Mouse (Mus musculus): Measurements from ENCODE around the gene Chid1.

Chid1 gene

DNA sequence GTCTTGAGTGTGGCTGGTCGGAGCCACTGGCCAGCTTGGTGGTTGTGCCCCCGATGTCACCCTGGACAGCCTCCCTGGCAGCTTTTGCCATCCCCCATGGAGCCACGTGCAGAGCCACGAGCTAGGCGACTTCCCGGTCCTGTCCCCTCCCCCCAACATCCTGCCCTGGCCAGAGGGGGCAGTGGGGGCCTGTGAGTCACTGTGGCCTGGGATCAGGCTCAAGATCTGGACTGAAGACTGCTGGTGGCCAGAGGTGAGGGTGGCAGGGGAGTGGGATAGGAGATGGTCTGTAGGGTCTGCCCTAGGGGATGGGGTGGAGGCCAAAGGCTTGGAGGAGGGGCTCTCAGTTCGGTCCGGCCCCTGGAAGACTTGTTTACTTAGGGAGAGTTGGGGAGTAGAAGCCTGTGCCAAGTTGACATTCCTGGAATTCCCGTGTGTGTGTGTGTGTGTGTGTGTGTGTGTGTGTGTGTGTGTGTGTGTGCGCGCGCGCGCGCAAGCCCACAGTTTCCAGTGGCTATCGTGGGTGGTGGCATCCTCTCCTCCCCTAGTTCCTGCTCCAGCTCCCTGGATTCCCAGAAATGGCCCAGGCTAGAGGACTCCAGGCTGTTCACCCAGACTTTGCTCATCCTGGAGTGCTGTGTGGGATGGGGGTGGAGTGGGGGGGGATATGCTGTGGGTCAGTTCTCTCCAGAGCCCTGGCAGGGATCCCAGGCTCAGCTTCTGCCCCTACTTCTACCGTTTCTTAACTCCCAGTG is 63.3 kb downstream of the Chid1 start:
- 3% methylated on average over 17 of the region's 17 CpGs for WGBS

DNA sequence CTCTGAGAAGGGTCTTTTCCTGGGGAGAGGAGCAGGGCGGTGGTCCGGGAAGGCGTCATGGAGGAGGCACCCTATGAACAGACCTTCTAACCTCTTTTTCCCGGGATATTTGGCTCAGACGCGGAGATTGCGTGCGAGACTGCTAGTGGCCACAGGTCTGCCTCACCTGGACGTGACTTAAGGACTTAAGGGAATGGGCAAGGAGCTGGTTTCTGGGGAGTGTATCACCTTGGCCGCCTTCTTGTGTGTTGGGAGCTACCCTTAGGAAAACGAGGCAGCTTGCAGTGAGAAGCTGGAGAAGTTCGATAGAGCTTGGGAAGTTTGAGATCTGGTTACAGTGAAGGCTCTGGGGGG is 63.9 kb downstream of the Chid1 start:
- WGBS: 3% methylated on average over 12 of the region's 12 CpGs

DNA sequence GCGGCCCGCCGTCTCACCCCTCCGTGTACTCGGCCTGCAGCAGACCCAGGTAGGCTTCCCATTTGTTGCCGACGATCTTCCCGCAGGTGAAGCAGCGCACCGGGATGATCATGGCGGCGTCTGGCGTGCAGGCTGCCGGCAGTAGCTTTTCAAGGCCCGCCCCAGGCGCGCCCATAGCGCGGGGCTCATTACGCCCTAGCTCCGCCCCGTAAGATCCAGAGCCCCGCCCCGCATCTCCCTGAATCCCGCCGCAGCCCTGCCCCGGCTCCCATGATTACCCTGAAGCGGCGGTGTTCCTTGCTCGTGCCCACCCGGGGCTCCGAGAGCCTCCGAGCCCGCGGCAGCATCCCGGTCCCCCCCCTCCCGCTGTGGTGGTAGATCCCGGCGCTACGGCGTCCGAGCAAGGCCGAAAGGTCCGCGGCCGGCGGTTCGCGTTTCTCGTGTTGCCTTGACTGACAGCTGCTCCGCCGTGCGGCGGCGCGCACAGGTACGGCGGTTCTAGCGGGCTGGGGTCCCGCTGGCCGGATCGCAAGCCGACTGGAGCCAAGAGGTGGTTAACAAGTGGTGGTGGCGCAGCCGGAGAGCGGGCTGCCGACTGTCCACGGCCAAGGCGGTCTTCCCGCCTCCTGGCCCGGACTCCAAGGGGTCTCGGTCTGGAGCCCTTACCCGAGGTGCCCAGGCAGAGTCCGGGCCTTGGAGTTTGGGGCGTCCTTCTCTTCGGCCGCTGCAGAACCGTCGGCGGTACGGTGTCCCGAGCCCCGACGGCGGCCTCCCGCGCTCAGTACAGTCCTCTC is 64.4 kb downstream of the Chid1 start, which contains the start of the genes Polr2l and Tspan4:
Gene Polr2l, minus strand, starts transcription at position 122 of the 794 bp plus-strand sequence.
Gene Tspan4, plus strand, starts transcription at position 230 of the 794 bp plus-strand sequence.
- 1% methylated on average over 87 of the region's 87 CpGs for WGBS

DNA sequence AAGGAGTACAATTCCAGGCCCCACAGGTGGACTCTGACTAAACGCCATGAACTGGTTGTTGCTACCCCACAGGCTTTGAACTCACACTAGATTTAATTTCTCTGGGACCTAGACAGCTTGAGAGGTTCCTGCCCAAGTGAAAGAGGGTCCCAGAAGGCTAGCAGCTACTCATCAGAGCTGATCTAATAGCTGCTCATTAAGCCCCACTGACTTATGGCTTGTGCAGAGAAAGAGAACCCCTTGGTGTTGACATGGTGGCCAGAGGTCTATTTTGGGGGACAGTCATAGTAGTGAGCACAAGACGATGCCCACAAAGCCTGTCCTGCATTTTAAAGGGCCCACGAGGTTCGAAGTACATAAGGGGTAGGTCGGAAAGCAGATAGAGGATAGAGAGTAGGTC is 65.5 kb downstream of the Chid1 start:
- 8% methylated on average over 5 of the region's 5 CpGs for WGBS

DNA sequence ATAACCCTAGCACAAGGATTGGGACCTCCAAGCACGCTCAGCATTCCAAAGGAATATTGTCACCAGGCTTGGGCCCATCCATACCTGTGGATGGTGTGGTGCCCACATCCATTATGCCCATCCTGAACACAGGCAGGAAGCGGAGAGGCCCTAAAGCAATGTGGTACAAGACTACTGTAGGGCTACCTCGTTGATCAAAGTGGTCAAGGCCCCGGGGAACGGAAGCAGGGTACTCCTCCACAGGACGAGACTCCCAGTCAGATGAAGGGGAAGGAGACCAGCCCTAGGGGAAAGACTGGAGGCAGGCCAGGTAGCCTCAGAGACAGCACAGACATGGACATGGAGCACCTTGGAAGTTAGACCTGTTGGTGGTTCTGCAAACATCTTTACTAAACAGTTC is 66.9 kb downstream of the Chid1 start:
- WGBS: 84% methylated on average over 6 of the region's 6 CpGs

DNA sequence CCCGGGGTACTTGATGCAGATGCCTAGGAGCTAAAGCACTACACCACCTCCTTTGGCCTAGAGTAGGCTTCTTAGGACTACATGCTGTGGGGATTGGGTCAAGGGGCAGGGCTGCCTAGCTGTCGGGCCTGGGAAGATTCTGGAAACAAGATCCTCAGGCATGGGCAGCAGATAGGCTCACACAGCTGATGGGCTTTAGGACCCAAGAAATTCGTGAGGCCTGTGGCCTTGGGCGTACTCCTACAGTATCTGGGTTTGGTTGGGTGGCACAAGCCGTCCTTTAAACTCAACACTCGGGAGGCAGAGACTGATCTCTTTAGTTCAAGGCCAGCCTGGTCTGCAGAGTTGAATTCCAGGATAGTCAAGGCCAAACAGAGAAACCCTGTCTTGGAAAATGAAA is 67.4 kb downstream of the Chid1 start:
- 80% methylated on average over 6 of the region's 6 CpGs for WGBS

DNA sequence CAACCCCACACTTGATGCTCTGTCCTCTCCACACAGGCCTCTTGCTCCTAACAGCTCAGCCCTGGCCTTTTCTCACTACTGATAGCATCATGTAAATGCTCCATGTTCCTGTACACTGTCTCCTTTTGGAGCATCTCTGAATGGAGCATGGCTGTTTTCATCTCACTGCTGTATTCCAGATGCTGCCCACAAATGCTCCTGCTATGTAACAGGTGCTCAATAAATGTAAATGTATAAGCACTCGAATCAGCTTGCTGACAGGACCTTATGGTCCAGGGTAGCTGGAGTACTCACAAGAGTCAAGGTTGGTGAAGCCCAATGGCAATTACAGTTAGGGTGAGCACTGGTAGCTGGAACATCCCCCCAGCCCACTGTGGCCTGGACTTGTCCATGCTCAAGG is 68.4 kb downstream of the Chid1 start:
- 74% methylated on average over 1 of the region's 1 CpGs for WGBS

DNA sequence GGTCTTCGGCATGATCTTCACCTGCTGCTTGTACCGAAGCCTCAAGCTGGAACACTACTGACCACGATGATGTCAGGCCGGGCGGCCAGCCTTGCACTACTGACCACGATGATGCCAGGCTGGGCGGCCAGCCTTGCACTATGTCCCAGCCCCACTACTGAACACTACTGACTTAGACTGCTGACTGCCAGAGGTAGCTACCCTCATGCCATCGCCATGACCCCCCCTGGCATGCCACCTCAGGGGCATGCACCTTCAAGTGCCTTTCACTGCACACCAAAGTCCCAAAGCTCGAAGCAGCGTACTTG is 69.1 kb downstream of the Chid1 start:
- 89% methylated on average over 10 of the region's 10 CpGs for WGBS

DNA sequence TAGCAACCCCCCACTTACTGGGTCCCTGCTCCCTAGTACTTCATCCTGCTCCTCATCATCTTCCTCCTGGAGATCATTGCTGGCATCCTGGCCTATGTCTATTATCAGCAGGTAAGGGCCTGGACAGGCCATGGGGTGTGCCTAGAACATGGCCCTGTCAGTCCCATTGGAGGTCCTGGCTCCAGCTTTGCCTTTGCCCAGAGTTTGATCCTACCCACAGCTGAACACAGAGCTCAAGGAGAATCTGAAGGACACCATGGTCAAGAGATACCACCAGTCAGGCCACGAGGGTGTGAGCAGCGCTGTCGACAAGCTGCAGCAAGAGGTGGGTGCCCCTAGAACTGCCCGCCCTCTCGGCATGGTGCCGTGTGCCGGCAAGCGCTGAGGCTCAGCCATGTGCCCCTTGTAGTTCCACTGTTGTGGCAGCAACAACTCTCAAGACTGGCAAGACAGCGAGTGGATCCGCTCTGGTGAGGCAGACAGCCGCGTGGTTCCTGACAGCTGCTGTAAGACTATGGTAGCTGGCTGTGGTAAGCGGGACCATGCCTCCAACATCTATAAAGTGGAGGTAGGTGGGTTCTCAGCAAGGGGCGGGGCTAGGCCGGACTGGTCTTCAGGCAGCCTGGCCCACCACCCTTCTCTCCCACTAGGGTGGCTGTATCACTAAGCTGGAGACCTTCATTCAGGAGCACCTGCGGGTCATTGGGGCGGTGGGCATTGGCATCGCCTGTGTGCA is 69.6 kb downstream of the Chid1 start:
- 91% methylated on average over 18 of the region's 18 CpGs for WGBS

DNA sequence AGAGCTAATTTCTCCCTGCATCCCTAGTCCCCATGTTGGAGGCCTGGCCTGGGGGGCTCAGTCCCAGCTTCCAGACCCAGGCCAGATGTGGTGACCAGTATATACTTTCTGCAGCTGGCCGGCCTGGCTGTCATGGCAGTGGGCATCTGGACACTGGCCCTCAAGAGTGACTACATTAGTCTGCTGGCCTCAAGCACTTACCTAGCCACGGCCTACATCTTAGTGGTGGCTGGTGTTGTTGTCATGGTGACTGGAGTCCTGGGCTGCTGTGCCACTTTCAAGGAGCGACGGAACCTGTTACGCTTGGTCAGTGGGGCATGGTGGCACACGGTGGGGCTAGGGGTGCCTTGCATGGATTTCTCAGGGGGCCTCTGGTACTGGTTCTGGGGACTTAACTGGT is 70.3 kb downstream of the Chid1 start:
- 75% methylated on average over 6 of the region's 6 CpGs for WGBS

DNA sequence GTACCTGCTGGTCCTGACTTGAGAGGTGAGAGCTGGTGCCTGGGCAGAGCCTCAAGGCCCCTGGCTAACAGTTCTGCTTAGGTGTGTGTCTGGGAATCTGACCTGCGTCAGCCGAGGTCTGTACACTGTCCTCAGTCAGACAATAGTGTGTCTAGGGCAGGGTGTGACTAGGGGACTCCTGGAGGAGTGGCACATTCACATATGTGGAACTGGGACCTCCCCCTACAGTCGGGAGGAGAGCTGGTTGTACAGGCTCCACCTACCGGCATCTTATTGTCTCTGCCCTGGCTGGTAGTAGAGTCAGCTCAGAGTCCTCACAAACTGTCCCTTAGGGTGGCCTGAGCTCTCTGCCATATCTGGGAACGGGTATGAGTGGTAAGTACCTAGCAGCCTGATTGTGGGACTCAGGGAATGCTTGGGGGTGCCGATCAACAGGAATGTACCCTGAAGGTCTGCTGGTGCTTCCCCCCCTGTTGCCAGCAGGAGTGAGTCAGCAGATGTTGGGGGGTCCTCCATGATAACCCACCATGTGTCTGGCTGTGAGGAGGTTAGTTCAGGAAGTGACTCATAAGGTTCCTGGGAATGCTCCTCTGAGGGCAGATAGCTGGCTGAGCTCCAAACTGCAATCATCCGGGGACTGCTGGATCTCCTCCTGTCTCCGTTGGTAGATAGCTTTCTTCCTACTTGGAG is 71.0 kb downstream of the Chid1 start:
- 8% methylated on average over 8 of the region's 8 CpGs for WGBS

DNA sequence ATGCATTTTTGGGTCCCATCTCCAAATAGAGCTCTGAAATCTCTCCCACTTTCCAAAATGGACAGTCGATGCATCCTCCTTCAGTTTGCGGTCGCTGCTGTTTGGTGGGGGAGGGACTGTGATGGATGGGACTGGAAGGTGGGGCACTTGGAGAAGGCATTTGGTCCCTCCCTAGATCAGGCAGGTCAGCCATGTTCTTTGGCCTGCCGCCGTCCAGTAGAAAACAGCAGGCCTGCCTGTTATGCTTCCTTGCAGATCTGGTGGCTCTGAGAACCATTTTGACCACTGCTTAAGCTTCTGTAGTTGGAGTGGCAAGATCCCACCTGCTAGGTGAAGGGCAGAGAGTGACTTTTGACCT is 71.5 kb downstream of the Chid1 start:
- 34% methylated on average over 5 of the region's 5 CpGs for WGBS

DNA sequence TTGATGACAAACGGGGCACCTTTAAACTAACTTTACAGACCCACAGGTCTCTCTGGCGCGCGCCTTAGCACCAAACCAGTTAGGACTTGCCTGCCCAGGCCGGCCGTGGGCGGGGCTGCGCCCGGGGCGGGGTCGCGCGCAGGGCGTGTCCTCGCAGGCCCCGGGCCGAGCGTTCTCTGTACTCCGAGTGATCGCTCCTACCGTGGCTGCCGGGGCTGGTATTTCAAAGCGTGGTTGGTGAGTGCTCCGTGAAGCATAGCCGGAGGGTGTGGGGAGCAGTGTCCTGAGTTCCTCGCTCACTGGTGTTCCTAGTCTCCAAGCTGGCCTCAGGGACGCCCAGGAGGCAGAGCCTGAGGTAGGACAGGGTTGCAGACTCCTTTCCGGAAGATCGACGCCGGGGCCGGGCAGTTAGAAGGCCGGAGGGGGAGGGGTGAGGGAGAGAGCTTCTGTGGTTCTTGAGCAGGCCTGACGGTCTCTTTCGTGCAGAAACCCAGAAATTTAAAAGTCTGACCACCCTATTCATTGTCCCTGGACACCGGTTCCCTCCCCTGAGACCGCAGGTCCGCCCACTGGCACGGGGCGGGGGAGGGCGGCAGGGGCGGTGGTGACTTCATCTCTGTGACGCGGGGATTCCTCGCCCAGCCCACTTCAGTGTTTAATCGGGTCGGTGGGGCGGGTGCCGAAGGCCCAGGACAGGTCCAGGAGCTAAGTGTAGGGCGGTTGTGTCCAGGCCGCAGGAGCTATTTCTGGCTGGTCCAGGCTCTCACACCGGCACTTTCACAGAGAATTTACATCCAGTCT is 72.2 kb downstream of the Chid1 start, which contains the start of gene Cd151:
Gene Cd151, plus strand, starts transcription at position 163 of the 801 bp plus-strand sequence.
- WGBS: 3% methylated on average over 52 of the region's 52 CpGs

DNA sequence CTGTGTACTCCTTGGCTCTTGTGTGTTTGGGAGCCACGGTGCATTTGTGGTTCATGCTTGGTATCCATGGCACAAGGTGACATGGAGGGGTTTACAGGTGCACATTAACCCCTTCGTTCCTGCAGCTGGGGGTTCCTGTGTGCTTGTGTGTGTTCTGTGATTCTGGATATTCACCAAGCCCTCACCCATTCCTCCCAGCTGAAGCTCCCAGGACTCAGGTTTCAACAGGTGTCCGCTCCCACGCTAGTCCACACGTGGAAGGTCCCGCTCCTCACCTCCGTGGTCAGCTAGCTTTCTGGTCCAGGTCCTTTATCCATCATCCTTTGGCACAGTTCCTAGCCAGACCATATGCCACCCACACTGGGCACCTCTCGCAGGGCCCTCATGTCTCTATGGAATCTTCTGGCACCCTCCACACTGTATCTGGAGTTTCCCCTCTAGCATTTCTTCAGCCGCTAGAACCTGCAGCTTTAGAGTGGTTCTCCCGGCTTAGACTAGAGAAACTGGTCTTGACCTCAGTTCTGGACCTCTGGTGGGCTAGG is 73.0 kb downstream of the Chid1 start:
- 70% methylated on average over 10 of the region's 10 CpGs for WGBS

DNA sequence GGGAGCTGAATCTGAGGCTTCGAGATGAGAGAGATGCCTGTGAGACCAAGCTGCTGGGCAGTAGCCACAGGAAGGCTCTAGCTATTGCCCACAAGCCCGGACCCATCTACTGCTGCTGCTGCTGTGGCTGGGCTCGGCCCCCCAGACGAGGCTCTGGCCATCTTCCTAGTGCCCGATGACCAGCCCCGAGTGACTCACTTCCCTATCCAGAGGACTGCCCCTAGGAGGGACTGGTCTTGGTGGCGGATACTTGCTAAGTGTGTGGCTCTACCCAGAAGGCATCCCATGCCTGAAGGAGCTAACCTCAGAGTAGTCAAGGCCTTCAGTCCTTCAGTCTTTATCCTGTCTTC is 73.6 kb downstream of the Chid1 start:
- 79% methylated on average over 7 of the region's 7 CpGs for WGBS

DNA sequence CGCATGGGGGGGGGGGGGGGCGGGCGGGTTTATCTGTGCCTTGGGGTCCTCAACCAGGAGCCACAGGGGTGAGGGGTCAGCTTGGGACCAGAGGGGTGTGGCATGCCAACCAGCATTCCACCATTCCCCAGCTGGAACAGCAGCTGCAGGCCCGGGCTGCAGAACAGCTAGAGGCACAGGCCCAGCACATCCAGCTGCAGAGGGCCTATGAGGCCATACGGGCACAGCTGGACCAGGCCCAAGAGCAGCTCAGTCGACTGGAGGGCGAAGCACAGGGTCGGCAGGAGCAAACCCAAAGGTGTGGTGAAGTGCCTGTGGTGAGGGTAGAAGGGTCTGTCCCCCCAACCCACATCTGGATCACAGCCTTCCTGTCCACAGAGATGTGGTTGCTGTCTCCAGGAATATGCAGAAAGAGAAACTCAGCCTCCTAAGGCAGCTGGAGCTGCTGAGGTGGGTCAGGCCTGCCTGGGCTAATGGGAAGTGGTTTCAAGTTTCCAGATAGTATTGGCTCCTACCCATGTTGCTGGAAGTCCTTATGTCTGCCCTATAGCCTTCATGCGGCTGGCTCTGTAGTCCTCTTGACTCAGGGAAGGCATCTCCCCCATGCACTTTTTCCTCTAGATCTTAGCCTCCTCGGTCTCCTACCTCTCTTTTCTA is 74.1 kb downstream of the Chid1 start:
- WGBS: 57% methylated on average over 10 of the region's 10 CpGs

DNA sequence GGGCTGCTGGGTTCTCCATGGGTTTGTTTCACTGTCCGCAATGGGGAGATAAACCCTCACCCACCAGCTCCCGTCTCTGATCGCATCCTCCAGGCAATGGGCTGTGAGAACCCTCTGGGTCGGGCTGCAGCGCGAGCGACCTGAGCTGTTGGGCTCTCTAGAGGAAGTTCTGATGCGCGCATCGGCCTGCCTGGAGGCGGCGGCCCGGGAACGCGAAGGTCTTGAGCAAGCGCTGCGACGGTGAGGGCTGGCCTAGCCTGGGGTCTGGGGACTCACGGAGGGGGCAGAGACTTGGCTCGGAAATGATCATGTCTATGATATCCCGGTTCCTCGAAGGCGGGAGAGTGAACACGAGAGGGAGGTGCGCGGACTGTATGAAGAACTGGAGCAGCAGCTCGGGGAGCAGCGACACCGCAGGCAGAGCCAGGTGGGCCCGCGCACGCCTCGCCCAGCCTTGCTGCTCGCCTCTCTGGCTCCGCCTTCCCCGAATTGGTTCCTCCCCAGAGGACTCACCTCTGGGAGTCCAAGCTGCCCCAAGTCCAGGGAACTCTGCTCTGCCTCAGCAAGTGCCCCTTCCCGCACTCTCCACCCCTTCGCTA is 75.0 kb downstream of the Chid1 start:
- 30% methylated on average over 38 of the region's 38 CpGs for WGBS

DNA sequence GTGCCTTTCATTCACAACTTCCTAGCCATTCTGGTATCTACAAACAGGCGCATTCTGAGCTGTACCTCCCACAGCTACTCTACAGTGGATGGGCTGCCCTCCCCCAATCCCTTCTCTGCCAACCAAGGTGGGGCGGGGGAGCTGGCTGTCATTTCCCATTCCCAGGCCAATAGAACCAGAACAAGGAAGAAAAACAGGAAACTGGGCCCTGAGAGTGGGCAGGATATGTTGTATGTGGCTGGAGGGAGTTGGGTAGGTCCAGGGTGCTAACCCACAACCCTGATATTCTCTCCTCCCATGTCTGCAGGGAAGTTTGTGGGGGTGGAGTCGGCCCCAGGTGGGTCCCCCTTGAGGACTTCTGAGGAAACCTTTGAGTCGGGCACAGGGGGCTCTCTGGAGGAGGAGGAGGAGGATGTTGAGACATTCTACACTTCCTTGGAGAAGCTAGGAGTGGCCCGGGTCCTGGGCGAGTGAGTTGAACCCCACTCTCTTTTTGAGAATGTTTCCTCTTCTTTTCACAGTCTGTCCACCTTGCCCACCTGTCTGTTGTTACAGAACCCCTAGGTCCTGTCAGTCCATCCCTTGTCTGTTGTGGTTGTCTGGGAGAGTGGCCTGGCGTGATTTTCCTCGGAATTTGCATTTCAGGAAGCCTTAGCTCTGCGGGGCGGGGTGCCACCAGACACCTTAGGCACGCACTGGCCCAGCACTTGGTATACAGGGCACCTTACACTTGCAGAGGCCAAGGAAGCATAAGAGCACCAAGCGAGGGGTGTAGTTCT is 75.6 kb downstream of the Chid1 start:
- 52% methylated on average over 12 of the region's 12 CpGs for WGBS

DNA sequence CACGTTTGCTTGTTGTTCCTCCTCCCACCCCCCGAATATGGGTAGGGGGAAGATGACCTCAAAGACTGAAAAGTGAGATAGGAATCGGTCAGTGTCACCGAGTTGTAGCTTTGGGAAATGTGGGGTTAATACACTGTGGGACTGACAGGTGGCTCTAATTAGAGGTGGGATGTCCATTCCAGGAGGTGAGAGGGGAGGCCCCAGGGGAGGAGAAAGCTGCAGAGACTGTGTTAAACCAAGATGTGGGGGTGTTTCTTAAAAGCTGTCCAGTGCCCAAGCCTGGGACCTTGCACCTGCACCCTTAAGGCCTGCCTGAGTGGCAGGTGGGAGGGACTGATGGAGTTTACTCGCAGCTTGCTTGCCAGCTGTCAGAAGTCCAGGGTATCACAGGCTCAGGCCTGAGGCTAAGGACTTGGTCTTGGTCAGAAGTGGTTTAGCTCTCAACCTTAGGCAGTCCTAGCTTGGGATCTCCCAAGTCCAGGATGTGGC is 77.3 kb downstream of the Chid1 start:
- 41% methylated on average over 5 of the region's 5 CpGs for WGBS
